Mouse (Mus musculus) kidney, embryonic 16.5 days (tissue): ENCODE measurements around the gene Capn10. TPM values are rescaled to one million over a fixed set of nuclear protein-coding genes. Genes with fewer than 3 reads are reported as not detected.

Experiments used
- ATAC-seq: fragments of 200-750 bp; cut with Nextera tagmentation; 2 replicates; pipeline ENCODE4 v1.8.0; 2017; ENCODE audit warnings: moderate TSS enrichment; ENCODE audit not compliant: low FRiP score, low TSS enrichment
- H3K27ac ChIP-seq: fragments of 300-500 bp; sonication (generic); 2 replicates; pipeline ENCODE4 v1.5.1; 2014; ENCODE audit warnings: low read length
- H3K27me3 ChIP-seq: fragments of 300-500 bp; sonication (generic); 2 replicates; pipeline ENCODE4 v1.6.1; 2014; ENCODE audit warnings: low read length, control low read depth, mixed read lengths; ENCODE audit not compliant: insufficient read depth
- H3K36me3 ChIP-seq: fragments of 300-500 bp; sonication (generic); 2 replicates; pipeline ENCODE4 v1.6.1; 2014; ENCODE audit warnings: low read length, control low read depth, mixed read lengths; ENCODE audit not compliant: insufficient read depth
- H3K4me1 ChIP-seq: fragments of 300-500 bp; sonication (generic); 2 replicates; pipeline ENCODE4 v1.6.1; 2014; ENCODE audit warnings: low read length, control low read depth, mixed read lengths; ENCODE audit not compliant: insufficient read depth
- H3K4me2 ChIP-seq: fragments of 300-500 bp; sonication (generic); replicated peaks from 2 replicates; pipeline ENCODE4 v1.6.1; 2014; ENCODE audit warnings: low read depth, low read length
- H3K4me3 ChIP-seq: fragments of 300-500 bp; sonication (generic); 2 replicates; pipeline ENCODE4 v1.5.1; 2014; ENCODE audit warnings: mild to moderate bottlenecking, low read length
- H3K9ac ChIP-seq: fragments of 300-500 bp; sonication (generic); replicated peaks from 2 replicates; pipeline ENCODE4 v1.6.1; 2014; ENCODE audit warnings: low read length
- H3K9me3 ChIP-seq: fragments of 300-500 bp; sonication (generic); 2 replicates; pipeline ENCODE4 v1.6.1; 2016; ENCODE audit warnings: low read length, control low read depth
- WGBS: fragments of 180-500 bp; shearing (Covaris S2); extraction: QIAGEN DNeasy Blood & Tissue Kit; methylation state at CpG from one replicate; pipeline ENCODE4 v1.1.7; 2014; 5-methylcytosine and 5-hydroxymethylcytosine counted together
- polyA plus RNA-seq: library from polyadenylated mRNA; unstranded; fragments of >200 nt; fragmentation: Nextera tagmentation; extraction: Ambion mirVana; gene quantifications from 2 replicates; pipeline ENCODE4 v1.2.1, GENCODE M21; 2015

Gene Capn10
- polyA plus RNA-seq, 1 experiment from 2014 or later, result 42.8 TPM

DNA sequence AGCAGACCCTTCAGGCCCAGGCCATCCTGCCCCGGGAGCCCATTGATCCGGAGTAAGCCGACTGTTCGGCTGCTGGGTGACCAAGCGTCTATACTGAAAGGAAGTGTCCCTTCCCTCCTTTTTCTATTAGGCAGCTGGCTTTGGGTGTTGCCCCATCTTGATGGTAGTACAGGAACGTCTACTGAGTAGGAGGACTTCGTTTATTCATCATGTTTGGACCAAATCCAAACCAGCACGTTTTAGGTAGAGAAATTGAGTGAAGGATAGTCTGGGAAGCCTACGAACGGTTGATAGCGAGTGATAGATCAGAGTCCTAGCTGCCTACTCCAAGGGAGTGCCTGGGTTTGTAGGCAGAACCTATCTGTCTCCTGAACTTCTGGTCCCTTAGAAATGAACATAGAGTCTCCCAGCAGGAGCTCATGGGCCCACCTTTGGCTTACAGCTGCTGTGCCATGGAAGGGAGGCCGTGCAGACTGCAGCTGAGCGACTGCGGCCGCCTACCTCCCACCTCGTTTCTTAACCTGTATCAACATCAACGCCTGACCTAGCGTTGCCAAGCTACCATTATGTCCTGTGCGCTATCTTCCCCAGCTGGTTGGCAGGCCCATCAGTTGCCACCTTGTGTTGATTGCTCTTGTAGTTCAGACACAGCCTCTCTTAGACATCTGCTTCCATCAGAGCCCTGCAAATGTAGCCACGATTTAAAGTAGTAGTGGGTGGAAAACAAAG is 26.4 kb upstream of the Capn10 start:
- peak overlapping the region; percentile 71 for H3K9ac ChIP-seq
- no peaks in the 10 kb centered on the region for H3K36me3 ChIP-seq
- H3K9me3 ChIP-seq, result no peaks in the 10 kb centered on the region
- peak overlapping the region; percentile 74 for H3K4me3 ChIP-seq
- H3K4me2 ChIP-seq, result peak overlapping the region; percentile 80
- H3K27me3 ChIP-seq, result no peaks in the 10 kb centered on the region
- WGBS, result 48% methylated on average over 20 of the region's 20 CpGs
- peaks cover 38% of the 10 kb centered on the region for H3K4me1 ChIP-seq
- ATAC-seq, result no peak
- H3K27ac ChIP-seq, result peak overlapping the region; percentile 94; the same call in 1 of the 2 replicates

DNA sequence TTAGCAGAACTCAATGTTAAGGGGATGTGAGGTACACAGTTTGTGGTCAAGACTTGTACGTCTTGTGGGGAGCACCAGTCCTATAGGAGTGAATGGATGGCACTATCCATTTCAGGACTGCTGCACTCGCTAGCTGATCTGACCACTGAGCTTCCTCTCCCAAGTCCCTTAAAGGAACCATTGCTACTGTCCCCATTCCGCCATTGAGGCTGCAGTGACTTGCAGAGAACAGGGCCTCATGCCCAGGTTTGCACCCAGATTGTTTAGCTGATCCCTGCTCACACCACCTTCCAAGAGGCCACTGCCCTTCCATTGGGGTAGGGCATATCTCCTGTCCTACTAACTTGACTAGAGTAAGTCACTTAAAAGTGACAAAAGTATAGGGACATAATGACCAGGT is 25.5 kb upstream of the Capn10 start:
- WGBS, result 92% methylated on average over 3 of the region's 3 CpGs
- Histone ChIP-seq H3K4me2 (no peak overlapping the region), H3K4me3 (no peak overlapping the region), H3K9me3 (no peaks in the 10 kb centered on the region), H3K4me1 (peaks cover 34% of the 10 kb centered on the region), H3K9ac (no peak overlapping the region), H3K27ac (no peak overlapping the region), H3K27me3 (no peaks in the 10 kb centered on the region), H3K36me3 (no peaks in the 10 kb centered on the region)
- ATAC-seq, result no peak

DNA sequence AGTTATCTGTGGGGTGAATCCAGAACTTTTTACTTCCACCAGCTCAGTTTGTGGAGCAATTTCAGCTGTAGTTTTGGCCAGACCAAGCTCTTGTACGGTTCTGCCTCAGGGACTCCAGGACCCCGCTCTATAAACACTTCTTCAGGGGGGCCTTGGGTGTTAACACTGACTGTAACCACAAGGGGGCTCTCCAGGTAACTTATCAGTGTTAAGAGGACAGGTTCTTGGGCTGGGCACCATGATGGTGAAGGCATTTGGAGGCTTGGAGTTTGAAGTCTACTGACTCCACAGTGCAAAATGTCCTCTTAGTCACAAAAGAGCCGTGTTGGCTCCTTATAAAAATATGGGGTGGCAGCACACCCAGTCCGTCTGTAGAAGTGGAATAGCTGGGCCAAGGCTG is 25.1 kb upstream of the Capn10 start:
- Histone ChIP-seq H3K9ac (no peak overlapping the region), H3K4me2 (no peak overlapping the region), H3K27me3 (no peaks in the 10 kb centered on the region), H3K27ac (no peak overlapping the region), H3K36me3 (no peaks in the 10 kb centered on the region), H3K9me3 (no peaks in the 10 kb centered on the region), H3K4me1 (peaks cover 34% of the 10 kb centered on the region), H3K4me3 (no peak overlapping the region)
- no peak for ATAC-seq
- 68% methylated on average over 4 of the region's 4 CpGs for WGBS

DNA sequence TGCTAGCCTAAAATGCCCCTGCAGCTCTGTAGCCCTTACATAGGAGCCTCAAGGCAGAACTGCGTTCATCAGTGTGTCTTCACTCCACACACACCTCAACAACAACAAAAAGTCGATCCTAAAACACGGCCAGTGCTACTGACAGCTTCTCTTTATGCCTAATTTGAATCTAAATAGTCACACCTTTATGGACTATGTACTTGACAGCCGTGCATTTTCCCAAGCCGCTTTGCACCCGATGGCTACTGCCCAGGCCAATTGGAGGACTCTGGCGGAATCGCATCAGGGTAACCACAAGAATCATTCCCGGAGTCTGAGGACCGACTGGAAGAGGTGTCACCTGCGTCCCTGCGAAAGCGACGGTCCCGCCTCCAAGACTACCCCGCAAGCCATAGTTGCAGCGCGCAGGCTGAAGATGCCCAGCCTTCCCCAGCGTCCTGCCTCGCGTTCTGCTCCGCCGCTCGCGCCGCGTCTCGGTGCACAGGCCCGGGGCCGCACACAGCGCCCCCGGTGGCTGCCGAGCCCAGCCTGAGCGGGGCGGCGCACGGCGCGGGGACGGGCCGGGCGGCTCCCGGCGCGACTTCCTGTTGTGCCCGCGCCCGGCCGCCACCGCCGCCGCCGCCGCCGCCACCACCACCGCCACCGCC is 23.8 kb upstream of the Capn10 start, which contains the start of gene Rnpepl1:
Gene Rnpepl1, plus strand, starts transcription at position 545 of the 647 bp plus-strand sequence.
- Histone ChIP-seq H3K9ac (peak within 1 kb of the TSS; percentile 94), H3K4me1 (peaks cover 34% of the 10 kb centered on the region), H3K36me3 (0 out of 2 replicates have a peak, but pooled peaks cover 3% of the 10 kb centered on the region), H3K27ac (peak within 1 kb of the TSS; percentile 86), H3K27me3 (no peaks in the 10 kb centered on the region), H3K9me3 (no peaks in the 10 kb centered on the region), H3K4me2 (peak within 1 kb of the TSS; percentile 76), H3K4me3 (peak within 1 kb of the TSS; percentile 79)
- peak; percentile 75 for ATAC-seq
- WGBS, result under 1% methylated on average over 37 of the region's 57 CpGs

- Histone ChIP-seq H3K27ac (peak overlapping the region; percentile 86), H3K9me3 (no peaks in the 10 kb centered on the region), H3K9ac (peak overlapping the region; percentile 94), H3K4me3 (peak overlapping the region; percentile 79), H3K4me1 (peaks cover 33% of the 10 kb centered on the region), H3K27me3 (no peaks in the 10 kb centered on the region), H3K4me2 (peak overlapping the region; percentile 76), H3K36me3 (peaks cover 5% of the 10 kb centered on the region)
- WGBS, result under 1% methylated on average over 66 of the region's 85 CpGs
- ATAC-seq, result peak; percentile 21
Observed at GRCm38 (mm10) chr1:92910925-92911720, 23.1 kb upstream of the Capn10 start.

- Histone ChIP-seq H3K27ac (peak overlapping the region; percentile 86), H3K4me3 (peak overlapping the region; percentile 79), H3K9ac (peak overlapping the region; percentile 94), H3K4me1 (peaks cover 29% of the 10 kb centered on the region), H3K27me3 (no peaks in the 10 kb centered on the region), H3K9me3 (no peaks in the 10 kb centered on the region), H3K36me3 (peaks cover 11% of the 10 kb centered on the region), H3K4me2 (peak overlapping the region; percentile 76)
- no peak for ATAC-seq
- 40% methylated on average over 8 of the region's 8 CpGs for WGBS
Observed at GRCm38 (mm10) chr1:92911721-92912138, 22.4 kb upstream of the Capn10 start.

DNA sequence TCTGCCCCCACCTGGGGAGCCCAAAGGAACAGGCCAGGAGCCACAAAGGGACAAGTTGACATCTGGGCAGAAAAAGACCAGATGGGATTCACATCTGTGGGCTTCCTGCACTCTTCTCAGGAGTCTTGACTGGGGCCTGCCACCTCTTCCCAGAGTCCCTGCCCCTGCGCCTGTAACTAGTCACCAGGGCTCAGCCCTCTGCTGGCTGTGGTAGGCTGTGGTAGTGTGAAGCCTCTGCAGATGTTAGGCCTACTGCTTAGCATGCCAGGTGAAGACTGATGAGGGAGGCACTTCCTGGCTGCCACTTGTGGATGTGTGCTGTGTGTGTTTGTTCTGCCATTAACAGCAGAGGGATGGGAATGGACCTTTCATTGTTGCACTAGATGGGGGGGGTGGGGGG is 21.9 kb upstream of the Capn10 start:
- Histone ChIP-seq H3K36me3 (peaks cover 17% of the 10 kb centered on the region), H3K9ac (peak overlapping the region; percentile 94), H3K4me1 (peaks cover 29% of the 10 kb centered on the region), H3K9me3 (no peaks in the 10 kb centered on the region), H3K27me3 (no peaks in the 10 kb centered on the region), H3K4me2 (peak overlapping the region; percentile 76), H3K4me3 (peak overlapping the region; percentile 79), H3K27ac (peak overlapping the region; percentile 17; the same call in 1 of the 2 replicates)
- 75% methylated on average over 1 of the region's 1 CpGs for WGBS
- ATAC-seq, result no peak

GRCm38 (mm10) chr1:92914239-92914638 is 19.9 kb upstream of the Capn10 start:
- H3K36me3 ChIP-seq, result peaks cover 37% of the 10 kb centered on the region
- no peak overlapping the region for H3K4me3 ChIP-seq
- 70% methylated on average over 4 of the region's 4 CpGs for WGBS
- H3K4me1 ChIP-seq, result peaks cover 23% of the 10 kb centered on the region
- H3K9me3 ChIP-seq, result no peaks in the 10 kb centered on the region
- no peak overlapping the region for H3K4me2 ChIP-seq
- no peak overlapping the region for H3K27ac ChIP-seq
- ATAC-seq, result no peak
- H3K9ac ChIP-seq, result no peak overlapping the region
- no peaks in the 10 kb centered on the region for H3K27me3 ChIP-seq

DNA sequence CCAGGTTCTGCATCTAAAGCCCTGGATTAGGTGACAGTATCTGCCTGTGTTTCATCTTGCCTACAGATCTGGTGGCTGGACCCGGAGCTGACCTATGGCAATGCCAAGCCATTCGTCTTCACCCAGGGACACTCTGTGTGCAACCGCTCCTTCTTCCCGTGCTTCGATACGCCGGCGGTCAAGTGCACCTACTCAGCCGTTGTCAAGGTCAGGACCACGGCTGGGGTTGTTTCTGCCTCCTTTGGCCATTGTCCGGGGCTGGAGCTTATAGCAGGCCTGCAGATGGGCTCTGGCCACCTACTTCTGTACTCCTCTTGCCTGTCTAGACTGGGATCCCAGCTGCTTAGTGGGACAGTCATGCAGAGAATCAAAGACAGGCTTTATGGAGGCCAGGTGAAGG is 19.2 kb upstream of the Capn10 start:
- Histone ChIP-seq H3K36me3 (peaks cover 44% of the 10 kb centered on the region), H3K9ac (no peak overlapping the region), H3K4me3 (no peak overlapping the region), H3K9me3 (no peaks in the 10 kb centered on the region), H3K4me2 (no peak overlapping the region), H3K4me1 (peaks cover 17% of the 10 kb centered on the region), H3K27me3 (no peaks in the 10 kb centered on the region), H3K27ac (no peak overlapping the region)
- WGBS, result 79% methylated on average over 11 of the region's 11 CpGs
- ATAC-seq, result no peak
